Mouse (Mus musculus): Measurements from ENCODE around the gene Mast4. TPM values are rescaled to one million over a fixed set of nuclear protein-coding genes. Genes with fewer than 3 reads are reported as not detected.

Gene Mast4
- polyA plus RNA-seq, 1 experiment: 10.8 TPM

GRCm38 (mm10) chr13:102918616-102919015 lies 415.7 kb downstream of the Mast4 start:
- TF ChIP-seq CEBPB (IDR thresholded peaks at IDR 0.05; ENCODE audit: low read depth): no peak
- no peak for TF ChIP-seq MAX (IDR thresholded peaks at IDR 0.05)
- H3K4me3 ChIP-seq (ENCODE audit: insufficient read depth, poor library complexity, severe bottlenecking): no peak overlapping the region
- peaks cover 3% of the 10 kb centered on the region for H3K79me3 ChIP-seq (ENCODE audit: low read depth)
- H3ac ChIP-seq (ENCODE audit: control insufficient read depth, insufficient read length, low read depth): no peak overlapping the region
- no peaks in the 10 kb centered on the region for H3K27me3 ChIP-seq (ENCODE audit: control insufficient read depth, insufficient read depth, insufficient read length)
- no peaks in the 10 kb centered on the region for H3K79me2 ChIP-seq (ENCODE audit: control insufficient read depth, insufficient read depth)
- no peaks in the 10 kb centered on the region for H3K36me3 ChIP-seq (ENCODE audit: control insufficient read depth, insufficient read depth)

GRCm38 (mm10) chr13:102915341-102915740 lies 419.0 kb downstream of the Mast4 start:
- Histone ChIP-seq H3K27me3 (ENCODE audit: control insufficient read depth, insufficient read depth, insufficient read length) (no peaks in the 10 kb centered on the region), H3K79me2 (ENCODE audit: control insufficient read depth, insufficient read depth) (no peaks in the 10 kb centered on the region), H3K4me3 (ENCODE audit: insufficient read depth, poor library complexity, severe bottlenecking) (no peak overlapping the region), H3K79me3 (ENCODE audit: low read depth) (no peaks in the 10 kb centered on the region), H3ac (ENCODE audit: control insufficient read depth, insufficient read length, low read depth) (no peak overlapping the region), H3K36me3 (ENCODE audit: control insufficient read depth, insufficient read depth) (no peaks in the 10 kb centered on the region)
- TF ChIP-seq FOSL1 (IDR thresholded peaks at IDR 0.05; ENCODE audit: insufficient read depth, low read length, poor library complexity, severe bottlenecking) (no peak), USF1 (IDR thresholded peaks at IDR 0.05; ENCODE audit: low read depth) (no peak), MYOG (IDR thresholded peaks at IDR 0.05; ENCODE audit: control insufficient read depth, extremely low read depth, insufficient read length) (no peak), MYOD1 (IDR thresholded peaks at IDR 0.05; ENCODE audit: control insufficient read depth, insufficient read length, low read depth) (no peak), CEBPB (IDR thresholded peaks at IDR 0.05; ENCODE audit: low read depth) (no peak), MAX (IDR thresholded peaks at IDR 0.05) (no peak), CTCF (IDR thresholded peaks at IDR 0.05; ENCODE audit: control insufficient read depth, insufficient read depth, insufficient read length) (no peak)

- H3K79me2 ChIP-seq (ENCODE audit: control insufficient read depth, insufficient read depth): no peaks in the 10 kb centered on the region
- H3K27me3 ChIP-seq (ENCODE audit: control insufficient read depth, insufficient read depth, insufficient read length): no peaks in the 10 kb centered on the region
- H3K36me3 ChIP-seq (ENCODE audit: control insufficient read depth, insufficient read depth): no peaks in the 10 kb centered on the region
- TF ChIP-seq MYOD1 (IDR thresholded peaks at IDR 0.05; ENCODE audit: control insufficient read depth, insufficient read length, low read depth) (no peak), CTCF (IDR thresholded peaks at IDR 0.05; ENCODE audit: control insufficient read depth, insufficient read depth, insufficient read length) (no peak), FOSL1 (IDR thresholded peaks at IDR 0.05; ENCODE audit: insufficient read depth, low read length, poor library complexity, severe bottlenecking) (no peak), USF1 (IDR thresholded peaks at IDR 0.05; ENCODE audit: low read depth) (no peak), MAX (IDR thresholded peaks at IDR 0.05) (no peak), MYOG (IDR thresholded peaks at IDR 0.05; ENCODE audit: control insufficient read depth, extremely low read depth, insufficient read length) (no peak), CEBPB (IDR thresholded peaks at IDR 0.05; ENCODE audit: low read depth) (no peak)
- no peak overlapping the region for H3K4me3 ChIP-seq (ENCODE audit: insufficient read depth, poor library complexity, severe bottlenecking)
- H3K79me3 ChIP-seq (ENCODE audit: low read depth): no peaks in the 10 kb centered on the region
- H3ac ChIP-seq (ENCODE audit: control insufficient read depth, insufficient read length, low read depth): no peak overlapping the region
Measured at GRCm38 (mm10) chr13:102914800-102915199, 419.5 kb downstream of the Mast4 start.

GRCm38 (mm10) chr13:102913919-102914318 lies 420.4 kb downstream of the Mast4 start:
- H3K79me2 ChIP-seq (ENCODE audit: control insufficient read depth, insufficient read depth): no peaks in the 10 kb centered on the region
- no peaks in the 10 kb centered on the region for H3K36me3 ChIP-seq (ENCODE audit: control insufficient read depth, insufficient read depth)
- H3K4me3 ChIP-seq (ENCODE audit: insufficient read depth, poor library complexity, severe bottlenecking): no peak overlapping the region
- H3K79me3 ChIP-seq (ENCODE audit: low read depth): no peaks in the 10 kb centered on the region
- no peaks in the 10 kb centered on the region for H3K27me3 ChIP-seq (ENCODE audit: control insufficient read depth, insufficient read depth, insufficient read length)
- H3ac ChIP-seq (ENCODE audit: control insufficient read depth, insufficient read length, low read depth): no peak overlapping the region
- no peak for TF ChIP-seq CEBPB (IDR thresholded peaks at IDR 0.05; ENCODE audit: low read depth)
- TF ChIP-seq FOSL1 (IDR thresholded peaks at IDR 0.05; ENCODE audit: insufficient read depth, low read length, poor library complexity, severe bottlenecking): no peak
- no peak for TF ChIP-seq MYOD1 (IDR thresholded peaks at IDR 0.05; ENCODE audit: control insufficient read depth, insufficient read length, low read depth)
- no peak for TF ChIP-seq CTCF (IDR thresholded peaks at IDR 0.05; ENCODE audit: control insufficient read depth, insufficient read depth, insufficient read length)
- no peak for TF ChIP-seq MYOG (IDR thresholded peaks at IDR 0.05; ENCODE audit: control insufficient read depth, extremely low read depth, insufficient read length)
- TF ChIP-seq MAX (IDR thresholded peaks at IDR 0.05): no peak
- no peak for TF ChIP-seq USF1 (IDR thresholded peaks at IDR 0.05; ENCODE audit: low read depth)

- Histone ChIP-seq H3K36me3 (ENCODE audit: control insufficient read depth, insufficient read depth) (no peaks in the 10 kb centered on the region), H3ac (ENCODE audit: control insufficient read depth, insufficient read length, low read depth) (no peak overlapping the region), H3K4me3 (ENCODE audit: insufficient read depth, poor library complexity, severe bottlenecking) (no peak overlapping the region), H3K27me3 (ENCODE audit: control insufficient read depth, insufficient read depth, insufficient read length) (no peaks in the 10 kb centered on the region), H3K79me2 (ENCODE audit: control insufficient read depth, insufficient read depth) (no peaks in the 10 kb centered on the region), H3K79me3 (ENCODE audit: low read depth) (no peaks in the 10 kb centered on the region)
- TF ChIP-seq CEBPB (IDR thresholded peaks at IDR 0.05; ENCODE audit: low read depth) (no peak), MYOG (IDR thresholded peaks at IDR 0.05; ENCODE audit: control insufficient read depth, extremely low read depth, insufficient read length) (no peak), USF1 (IDR thresholded peaks at IDR 0.05; ENCODE audit: low read depth) (no peak), MAX (IDR thresholded peaks at IDR 0.05) (no peak), CTCF (IDR thresholded peaks at IDR 0.05; ENCODE audit: control insufficient read depth, insufficient read depth, insufficient read length) (no peak), MYOD1 (IDR thresholded peaks at IDR 0.05; ENCODE audit: control insufficient read depth, insufficient read length, low read depth) (no peak), FOSL1 (IDR thresholded peaks at IDR 0.05; ENCODE audit: insufficient read depth, low read length, poor library complexity, severe bottlenecking) (no peak)
Measured at GRCm38 (mm10) chr13:102912867-102913266, 421.4 kb downstream of the Mast4 start.

GRCm38 (mm10) chr13:102909654-102910418 lies 424.5 kb downstream of the Mast4 start:
- Histone ChIP-seq H3K36me3 (ENCODE audit: control insufficient read depth, insufficient read depth) (no peaks in the 10 kb centered on the region), H3ac (ENCODE audit: control insufficient read depth, insufficient read length, low read depth) (no peak overlapping the region), H3K79me2 (ENCODE audit: control insufficient read depth, insufficient read depth) (peaks cover 9% of the 10 kb centered on the region), H3K27me3 (ENCODE audit: control insufficient read depth, insufficient read depth, insufficient read length) (no peaks in the 10 kb centered on the region), H3K79me3 (ENCODE audit: low read depth) (peaks cover 7% of the 10 kb centered on the region), H3K4me3 (ENCODE audit: insufficient read depth, poor library complexity, severe bottlenecking) (no peak overlapping the region)
- TF ChIP-seq MYOD1 (IDR thresholded peaks at IDR 0.05; ENCODE audit: control insufficient read depth, insufficient read length, low read depth) (no peak), CTCF (IDR thresholded peaks at IDR 0.05; ENCODE audit: control insufficient read depth, insufficient read depth, insufficient read length) (no peak), FOSL1 (IDR thresholded peaks at IDR 0.05; ENCODE audit: insufficient read depth, low read length, poor library complexity, severe bottlenecking) (no peak), USF1 (IDR thresholded peaks at IDR 0.05; ENCODE audit: low read depth) (no peak), CEBPB (IDR thresholded peaks at IDR 0.05; ENCODE audit: low read depth) (no peak), MYOG (IDR thresholded peaks at IDR 0.05; ENCODE audit: control insufficient read depth, extremely low read depth, insufficient read length) (no peak), MAX (IDR thresholded peaks at IDR 0.05) (no peak)

Data from C2C12 (cell line).